Mouse (Mus musculus) limb, embryonic 14.5 days (tissue): Measurements from ENCODE around the gene Taar9. TPM values are rescaled to one million over a fixed set of nuclear protein-coding genes. Genes with fewer than 3 reads are reported as not detected.
"Not testable (repeated sequence)": the region's sequence is repeated elsewhere in the genome, so short reads cannot be mapped to it uniquely, and the experiment has no call there.

Experiments
- ATAC-seq: fragments of 200-750 bp; cut with Nextera tagmentation; 2 replicates; pipeline ENCODE4 v1.8.0; 2017; ENCODE audit warnings: low read depth, moderate number of reproducible peaks, moderate TSS enrichment; ENCODE audit not compliant: low FRiP score
- DNase-seq: peaks from one replicate; pipeline ENCODE4 v3.0.0-alpha.2; 2015; ENCODE audit warnings: low spot score
- H3K27ac ChIP-seq: fragments of 300-500 bp; sonication (generic); replicated peaks from 2 replicates; pipeline ENCODE4 v1.5.1; 2014; ENCODE audit warnings: low read depth, mild to moderate bottlenecking, low read length, moderate library complexity, mixed read lengths
- H3K27me3 ChIP-seq: fragments of 300-500 bp; sonication (generic); 2 replicates; pipeline ENCODE4 v1.6.1; 2014; ENCODE audit warnings: low read length, mixed read lengths; ENCODE audit not compliant: control insufficient read depth, insufficient read depth
- H3K36me3 ChIP-seq: fragments of 300-500 bp; sonication (generic); 2 replicates; pipeline ENCODE4 v1.6.1; 2014; ENCODE audit warnings: mild to moderate bottlenecking, low read length, moderate library complexity, mixed read lengths; ENCODE audit not compliant: control insufficient read depth, insufficient read depth
- H3K4me1 ChIP-seq: fragments of 300-500 bp; sonication (generic); 2 replicates; pipeline ENCODE4 v1.6.1; 2014; ENCODE audit warnings: antibody characterized with exemption, low read length, mixed read lengths; ENCODE audit not compliant: control insufficient read depth, insufficient read depth
- H3K4me2 ChIP-seq: fragments of 300-500 bp; sonication (generic); replicated peaks from 2 replicates; pipeline ENCODE4 v1.6.1; 2014; ENCODE audit warnings: low read depth, mild to moderate bottlenecking, low read length, moderate library complexity; ENCODE audit not compliant: severe bottlenecking
- H3K4me3 ChIP-seq: fragments of 300-500 bp; sonication (generic); replicated peaks from 2 replicates; pipeline ENCODE4 v1.5.1; 2014; ENCODE audit warnings: low read length
- H3K9ac ChIP-seq: fragments of 300-500 bp; sonication (generic); 2 replicates; pipeline ENCODE4 v1.6.1; 2014; ENCODE audit warnings: mild to moderate bottlenecking, low read depth, low read length, moderate library complexity; ENCODE audit not compliant: severe bottlenecking
- H3K9me3 ChIP-seq: fragments of 300-500 bp; sonication (generic); 2 replicates; pipeline ENCODE4 v1.6.1; 2016; ENCODE audit warnings: low read length; ENCODE audit not compliant: control insufficient read depth
- POLR2A ChIP-seq: fragments of 200-500 bp; IDR thresholded peaks from 2 replicates; pipeline ENCODE4 v1.8.0; 2012; ENCODE audit warnings: inconsistent platforms, mild to moderate bottlenecking, moderate library complexity, borderline replicate concordance; ENCODE audit not compliant: insufficient read depth, insufficient read length; ENCODE audit errors: extremely low read depth
- WGBS: fragments of 180-500 bp; shearing (Covaris S2); extraction: QIAGEN DNeasy Blood & Tissue Kit; methylation state at CpG from one replicate; pipeline ENCODE4 v1.1.7; 2014; 5-methylcytosine and 5-hydroxymethylcytosine counted together
- polyA plus RNA-seq, 2 experiments: library from polyadenylated mRNA; depleted of rRNA in 1 of 2; stranded (reverse) in 1 of 2; unstranded in 1 of 2; fragments of >200 nt; fragmentation: Nextera tagmentation in 1 of 2; extraction: Ambion mirVana in 1 of 2; gene quantifications; 2 replicates each; pipeline versions ENCODE4 v1.2.1 to v1.2.3; 2012 to 2014

Gene Taar9
- polyA plus RNA-seq (2012; rRNA removed) (not detected in 2 replicates), polyA plus RNA-seq (2014; fragmentation: Nextera tagmentation; extraction: Ambion mirVana) (not detected in 2 replicates)

- ATAC-seq, H3K27me3 ChIP-seq, H3K27ac ChIP-seq, H3K9me3 ChIP-seq, DNase-seq, H3K9ac ChIP-seq, H3K4me1 ChIP-seq, H3K4me2 ChIP-seq, H3K4me3 ChIP-seq, H3K36me3 ChIP-seq: not testable (repeated sequence)
- 79% methylated on average over 8 of the region's 8 CpGs for WGBS
These were observed at the start of gene Taar9 for GRCm38 (mm10) chr10:24109434-24109833. Gene Taar9 (minus strand): TSS chr10:24109534.

GRCm38 (mm10) chr10:24158470-24159254 lies 49.3 kb upstream of the Taar9 start:
- Histone ChIP-seq H3K4me1 (no peaks in the 10 kb centered on the region), H3K27me3 (no peaks in the 10 kb centered on the region), H3K36me3 (peaks cover 36% of the 10 kb centered on the region), H3K27ac (no peak overlapping the region), H3K9me3 (no peaks in the 10 kb centered on the region), H3K9ac (no peak overlapping the region), H3K4me2 (no peak overlapping the region), H3K4me3 (no peak overlapping the region)
- whole genome bisulfite sequencing = 91% methylated on average over 12 of the region's 12 CpGs
- DNase-seq (no peak), ATAC-seq (no peak)
- no peak for TF ChIP-seq POLR2A

- DNase-seq (no peak), ATAC-seq (no peak)
- no peak for TF ChIP-seq POLR2A
- peak overlapping the region; percentile 62 for H3K4me2 ChIP-seq
- H3K27me3 ChIP-seq = no peaks in the 10 kb centered on the region
- H3K27ac ChIP-seq = no peak overlapping the region
- no peaks in the 10 kb centered on the region for H3K9me3 ChIP-seq
- H3K4me3 ChIP-seq = peak overlapping the region; percentile 79
- WGBS = 40% methylated on average over 7 of the region's 7 CpGs
- H3K4me1 ChIP-seq = 0 out of 2 replicates have a peak, but pooled peaks cover 4% of the 10 kb centered on the region
- peak overlapping the region; percentile 40; the same call in 1 of the 2 replicates for H3K9ac ChIP-seq
- H3K36me3 ChIP-seq = no peaks in the 10 kb centered on the region
These were observed 40.8 kb upstream of the Taar9 start for GRCm38 (mm10) chr10:24150086-24150485.

- Histone ChIP-seq H3K4me3 (peak within 1 kb of the TSS; percentile 79), H3K36me3 (no peaks in the 10 kb centered on the region), H3K27me3 (no peaks in the 10 kb centered on the region), H3K4me1 (0 out of 2 replicates have a peak, but pooled peaks cover 4% of the 10 kb centered on the region), H3K9ac (peak within 1 kb of the TSS; percentile 84), H3K27ac (0 out of 2 replicates have a peak within 1 kb of the TSS, but pooled peaks have one; percentile 43), H3K4me2 (peak within 1 kb of the TSS; percentile 62), H3K9me3 (no peaks in the 10 kb centered on the region)
- TF ChIP-seq POLR2A = peak; percentile 56; the same call in 1 of the 2 replicates
- WGBS = under 1% methylated on average over 32 of the region's 45 CpGs
- peak; percentile 92 for ATAC-seq
- peak; percentile 91 for DNase-seq
These were observed 39.9 kb upstream of the Taar9 start, which contains the start of gene Stx7 for GRCm38 (mm10) chr10:24149135-24149781. Gene Stx7 (plus strand): TSS chr10:24149302.

- Histone ChIP-seq H3K27me3 (no peaks in the 10 kb centered on the region), H3K4me3 (no peak overlapping the region), H3K4me2 (no peak overlapping the region), H3K9ac (no peak overlapping the region), H3K4me1 (no peaks in the 10 kb centered on the region), H3K27ac (no peak overlapping the region), H3K9me3 (no peaks in the 10 kb centered on the region), H3K36me3 (no peaks in the 10 kb centered on the region)
- TF ChIP-seq POLR2A = no peak
- WGBS = 75% methylated on average over 3 of the region's 3 CpGs
- no peak for DNase-seq
- no peak for ATAC-seq
These were observed 33.4 kb upstream of the Taar9 start for GRCm38 (mm10) chr10:24142735-24143134.
